8 mouse cellular contexts compared by ENCODE assay signal in genomic region chr11:115603476-115604303, GRCm38 (mm10). TPM values are rescaled to one million over a fixed set of nuclear protein-coding genes. Genes with fewer than 3 reads are reported as not detected.
DNase-seq lines count a peak whose midpoint lies in the region; ATAC-seq and TF ChIP-seq lines count a peak whose summit lies in the region.

TSS of gene Mrps7 (plus strand) at chr11:115603925.
TSS of gene Gga3 (minus strand) at chr11:115604051.

- peaks cover 8 to 34% of the 10 kb centered on the region in 2 experiments for H3K36me3 ChIP-seq in MEL (ENCODE audit: control insufficient read depth in 1 of 2, insufficient read depth in 2 of 2, low read length in 2 of 2)
- H3K36me3 ChIP-seq in lung, embryonic 16.5 days (ENCODE audit: control insufficient read depth, insufficient read depth, low read length): peaks cover 25% of the 10 kb centered on the region

- no peak for TF ChIP-seq RAD21 in MEL (IDR thresholded peaks at IDR 0.05; ENCODE audit: low read depth, low read length)

- H3K27me3 ChIP-seq in MEL (ENCODE audit: control insufficient read depth in 1 of 2, insufficient read depth in 2 of 2, low read length in 2 of 2): no peaks in the 10 kb centered on the region
- H3K27me3 ChIP-seq in cerebellum, adult 2 months (ENCODE audit: control insufficient read depth, insufficient read depth, low read length): no peaks in the 10 kb centered on the region
- no peaks in the 10 kb centered on the region for H3K27me3 ChIP-seq in lung, embryonic 16.5 days (ENCODE audit: control insufficient read depth, insufficient read depth, low read depth, low read length)

- H3K79me2 ChIP-seq in MEL (ENCODE audit: control insufficient read depth, insufficient read depth, low read length, poor library complexity): peaks cover 72% of the 10 kb centered on the region

- TF ChIP-seq EP300 in MEL (IDR thresholded peaks at IDR 0.05; ENCODE audit: low read depth in 1 of 2, low read length in 2 of 2): no peak

- H3K9me3 ChIP-seq in MEL (replicated peaks; ENCODE audit: insufficient read depth, low read length): no peaks in the 10 kb centered on the region
- H3K9me3 ChIP-seq in lung, embryonic 16.5 days (ENCODE audit: control insufficient read depth, low read length): no peaks in the 10 kb centered on the region

- H3K27ac ChIP-seq in MEL (ENCODE audit: control insufficient read depth, low read depth, low read length): peak within 1 kb of the TSS; percentile 87
- H3K27ac ChIP-seq in cerebellum, adult 2 months (ENCODE audit: insufficient read depth, low read length): peak within 1 kb of the TSS; percentile 100
- H3K27ac ChIP-seq in lung, embryonic 16.5 days (ENCODE audit: low read length): peak within 1 kb of the TSS; percentile 93

- ATAC-seq in hematopoietic stem cell, adult 5-6 weeks (replicated peaks in 1 of 2; ENCODE audit: insufficient read depth in 1 of 2, low FRiP score in 2 of 2, low TSS enrichment in 1 of 2, low read depth in 1 of 2, poor library complexity in 2 of 2, severe bottlenecking in 2 of 2): peak; percentile 87 to 88
- ATAC-seq in lung, embryonic 16.5 days (ENCODE audit: low read depth): peak; percentile 98

- H3K4me3 ChIP-seq in MEL (ENCODE audit: control insufficient read depth in 1 of 2, insufficient read depth in 1 of 2, low read depth in 2 of 2, low read length in 2 of 2): peak within 1 kb of the TSS; percentile 75 to 84
- peak within 1 kb of the TSS; percentile 83 for H3K4me3 ChIP-seq in cerebellum, adult 2 months (replicated peaks; ENCODE audit: insufficient read depth, low read depth, low read length)
- H3K4me3 ChIP-seq in lung, embryonic 16.5 days (ENCODE audit: low read length): peak within 1 kb of the TSS; percentile 100

- TF ChIP-seq CTCF in MEL (IDR thresholded peaks at IDR 0.05 in 2 of 3, conservative IDR thresholded peaks at IDR 0.05 in 1 of 3; ENCODE audit: control insufficient read depth in 1 of 3, insufficient read depth in 1 of 3, low read depth in 2 of 3, low read length in 3 of 3, poor library complexity in 1 of 3, severe bottlenecking in 1 of 3): peak in 1 of 3 experiments; percentile 25; a peak in 2 of 6 replicates
- no peak for TF ChIP-seq CTCF in cerebellum, adult 2 months (IDR thresholded peaks at IDR 0.05; ENCODE audit: borderline replicate concordance, insufficient read depth, low read depth, low read length)

- H3K4me1 ChIP-seq in MEL (ENCODE audit: control insufficient read depth in 1 of 2, insufficient read depth in 2 of 2, low read length in 2 of 2): peaks cover 9 to 39% of the 10 kb centered on the region in 2 experiments
- H3K4me1 ChIP-seq in cerebellum, adult 2 months (ENCODE audit: control insufficient read depth, insufficient read depth, low read length): peaks cover 15% of the 10 kb centered on the region; the same call in 1 of the 2 replicates
- H3K4me1 ChIP-seq in lung, embryonic 16.5 days (replicated peaks; ENCODE audit: control insufficient read depth, insufficient read depth, low read length): peaks cover 22% of the 10 kb centered on the region

- WGBS in cerebellum, adult 2 months: under 1% methylated on average over 92 of the region's 93 CpGs
- WGBS in lung, embryonic 16.5 days: under 1% methylated on average over 84 of the region's 93 CpGs

- H3K9ac ChIP-seq in MEL (ENCODE audit: control insufficient read depth, low read depth, low read length, poor library complexity, severe bottlenecking): peak within 1 kb of the TSS; percentile 83
- peak within 1 kb of the TSS; percentile 98 for H3K9ac ChIP-seq in lung, embryonic 16.5 days (ENCODE audit: low read length)

- peak within 1 kb of the TSS; percentile 93 for H3K4me2 ChIP-seq in lung, embryonic 16.5 days (ENCODE audit: low read depth, low read length)

- peak; percentile 90 to 91 for TF ChIP-seq POLR2A in MEL (IDR thresholded peaks at IDR 0.05; ENCODE audit: control insufficient read depth in 1 of 2, insufficient read depth in 1 of 2, low read depth in 1 of 2, low read length in 2 of 2, poor library complexity in 1 of 2)
- peak; percentile 85 for TF ChIP-seq POLR2A in cerebellum, adult 2 months (IDR thresholded peaks at IDR 0.05; ENCODE audit: borderline replicate concordance, insufficient read depth, low read length)

- peak; percentile 95 for DNase-seq in MEL (ENCODE audit: low read depth, low spot score)
- peak; percentile 89 to 91 for DNase-seq in cerebellum, adult 2 months
- DNase-seq in forelimb bud, embryonic 11.5 days (ENCODE audit: low read depth, low spot score): peak; percentile 83
- peak; percentile 54 for DNase-seq in layer of hippocampus, adult 9-10 months (ENCODE audit: low spot score)
- DNase-seq in ovary, postnatal 10 days (ENCODE audit: low spot score): peak; percentile 87
- peak; percentile 83 to 90 for DNase-seq in thymus, postnatal 10 days (ENCODE audit: low spot score in 2 of 2)

TF ChIP-seq in MEL, 35 proteins besides CTCF, POLR2A, EP300 and RAD21 (continues in another document):
- no peak for TF ChIP-seq MYB (IDR thresholded peaks at IDR 0.05; ENCODE audit: low read depth, low read length)
- peak; percentile 82; the same call in 1 of the 2 replicates for TF ChIP-seq CHD1 (IDR thresholded peaks at IDR 0.05; ENCODE audit: low read depth, low read length)
- peak; percentile 92 for TF ChIP-seq TCF12 (IDR thresholded peaks at IDR 0.05; ENCODE audit: low read depth, low read length)
- no peak for TF ChIP-seq ZC3H11A (IDR thresholded peaks at IDR 0.05; ENCODE audit: low read depth, low read length)
- no peak for TF ChIP-seq JUND (IDR thresholded peaks at IDR 0.05; ENCODE audit: low read depth, low read length)
- TF ChIP-seq RCOR1 (IDR thresholded peaks at IDR 0.05; ENCODE audit: low read depth, low read length): 0 out of 2 replicates have a peak, but pooled peaks have one; percentile 8
- TF ChIP-seq NRF1 (IDR thresholded peaks at IDR 0.05; ENCODE audit: insufficient read depth, low read depth, low read length, poor library complexity, severe bottlenecking): peak; percentile 61
- TF ChIP-seq ETS1 (IDR thresholded peaks at IDR 0.05; ENCODE audit: low read depth, low read length): 0 out of 2 replicates have a peak, but pooled peaks have one; percentile 20
- no peak for TF ChIP-seq USF1 (IDR thresholded peaks at IDR 0.05; ENCODE audit: low read depth, low read length)
- no peak for TF ChIP-seq BHLHE40 (IDR thresholded peaks at IDR 0.05; ENCODE audit: borderline replicate concordance, low read depth, low read length)
- peak; percentile 94 for TF ChIP-seq TBP (IDR thresholded peaks at IDR 0.05; ENCODE audit: low read depth, low read length)
- peak; percentile 78; the same call in 1 of the 2 replicates for TF ChIP-seq MAZ (IDR thresholded peaks at IDR 0.05; ENCODE audit: low read depth, low read length)
- TF ChIP-seq ELF1 (IDR thresholded peaks at IDR 0.05; ENCODE audit: low read depth, low read length): peak; percentile 69; the same call in 1 of the 2 replicates
- no peak for TF ChIP-seq MEF2A (IDR thresholded peaks at IDR 0.05; ENCODE audit: extremely low read depth, insufficient replicate concordance, low read depth, low read length, poor library complexity, severe bottlenecking)
- TF ChIP-seq MAX (IDR thresholded peaks at IDR 0.05; ENCODE audit: low read length): peak; percentile 100
- TF ChIP-seq GATA1 (IDR thresholded peaks at IDR 0.05; ENCODE audit: low read depth, low read length): no peak
- no peak for TF ChIP-seq POLR2AphosphoS5 (IDR thresholded peaks at IDR 0.05; ENCODE audit: borderline replicate concordance, low read depth, low read length)
- no peak for TF ChIP-seq GABPA (IDR thresholded peaks at IDR 0.05; ENCODE audit: low read depth, low read length)
- peak; percentile 72 for TF ChIP-seq MXI1 (IDR thresholded peaks at IDR 0.05; ENCODE audit: low read depth, low read length)
- TF ChIP-seq ZKSCAN1 (IDR thresholded peaks at IDR 0.05; ENCODE audit: low read depth, low read length): no peak
- peak; percentile 93 for TF ChIP-seq NELFE (IDR thresholded peaks at IDR 0.05; ENCODE audit: low read depth, low read length)
- no peak for TF ChIP-seq TAL1 (IDR thresholded peaks at IDR 0.05; ENCODE audit: low read length)
- TF ChIP-seq KAT2A (conservative IDR thresholded peaks at IDR 0.05; ENCODE audit: low read depth, low read length): no peak; the same call in 1 of the 2 replicates
- TF ChIP-seq SMC3 (IDR thresholded peaks at IDR 0.05; ENCODE audit: low read depth, low read length): no peak
- no peak for TF ChIP-seq USF2 (IDR thresholded peaks at IDR 0.05; ENCODE audit: borderline replicate concordance in 1 of 2, insufficient read depth in 1 of 2, low read depth in 1 of 2, low read length in 2 of 2)
- TF ChIP-seq SIN3A (IDR thresholded peaks at IDR 0.05; ENCODE audit: low read length): peak; percentile 90
- TF ChIP-seq MYC (IDR thresholded peaks at IDR 0.05; ENCODE audit: low read depth, low read length): peak; percentile 45; the same call in 1 of the 2 replicates
- TF ChIP-seq ZMIZ1 (IDR thresholded peaks at IDR 0.05; ENCODE audit: low read depth, low read length): peak; percentile 91
- TF ChIP-seq CHD2 (IDR thresholded peaks at IDR 0.05; ENCODE audit: low read length): peak; percentile 95
- TF ChIP-seq POLR2AphosphoS2 (IDR thresholded peaks at IDR 0.05; ENCODE audit: low read length): peak; percentile 92
- TF ChIP-seq ZNF384 (IDR thresholded peaks at IDR 0.05; ENCODE audit: low read depth, low read length): no peak
- TF ChIP-seq HCFC1 (IDR thresholded peaks at IDR 0.05; ENCODE audit: low read depth, low read length): peak; percentile 91
- peak; percentile 83; the same call in 1 of the 2 replicates for TF ChIP-seq UBTF (IDR thresholded peaks at IDR 0.05; ENCODE audit: borderline replicate concordance, insufficient read depth, low read depth, low read length)

RNA-seq across cellular contexts. Expression of gene Mrps7, which starts in this region (rescaled TPM):
- 138 and 157 TPM in 2 replicates for total RNA-seq in MEL (2012; rRNA removed)
- polyA plus RNA-seq in MEL (2012; ENCODE audit: insufficient read depth in 1 of 2, insufficient read length in 2 of 2, low read depth in 1 of 2, low replicate concordance in 2 of 2, missing spikeins in 1 of 2): 100 to 1,000 TPM; 106 to 199 TPM
- 55.9 and 57.5 TPM in 2 replicates for polyA plus RNA-seq in cerebellum, adult 2 months (2012; rRNA removed)
- 26.5 and 28.1 TPM in 2 replicates for total RNA-seq in hematopoietic stem cell, adult 5-6 weeks (2017)
- polyA plus RNA-seq in lung, embryonic 16.5 days (2015; fragmentation: Nextera tagmentation; extraction: Ambion mirVana): 79.3 and 87.6 TPM in 2 replicates

RNA-seq across cellular contexts. Expression of gene Gga3, which starts in this region (rescaled TPM):
- 24.0 and 28.6 TPM in 2 replicates for total RNA-seq in MEL (2012; rRNA removed)
- 10 to 100 TPM in 1 of 2 experiments, not detected in 1; 59.9 TPM for polyA plus RNA-seq in MEL (2012; ENCODE audit: insufficient read depth in 1 of 2, insufficient read length in 2 of 2, low read depth in 1 of 2, low replicate concordance in 2 of 2, missing spikeins in 1 of 2)
- polyA plus RNA-seq in cerebellum, adult 2 months (2012; rRNA removed): 64.2 and 68.0 TPM in 2 replicates
- total RNA-seq in hematopoietic stem cell, adult 5-6 weeks (2017): 26.3 and 39.2 TPM in 2 replicates
- 21.1 and 25.4 TPM in 2 replicates for polyA plus RNA-seq in lung, embryonic 16.5 days (2015; fragmentation: Nextera tagmentation; extraction: Ambion mirVana)

Comparison
In these comparisons a context has a peak if more than half of its experiments do, and no peak if none do; other contexts are left out.
1. Peak in every context shown above with its lines: DNase-seq, ATAC-seq, H3K4me3 ChIP-seq and H3K27ac ChIP-seq.